Mouse (Mus musculus) c-Kit-positive CD71-negative TER-119-negative erythroid progenitor cells, embryonic 14.5 days (primary cell): Measurements from ENCODE around the gene Foxd2.

Experiments used
- DNase-seq: peaks from one replicate; pipeline ENCODE4 v3.0.0-alpha.2; 2013; ENCODE audit warnings: low read depth

Gene Foxd2

DNA sequence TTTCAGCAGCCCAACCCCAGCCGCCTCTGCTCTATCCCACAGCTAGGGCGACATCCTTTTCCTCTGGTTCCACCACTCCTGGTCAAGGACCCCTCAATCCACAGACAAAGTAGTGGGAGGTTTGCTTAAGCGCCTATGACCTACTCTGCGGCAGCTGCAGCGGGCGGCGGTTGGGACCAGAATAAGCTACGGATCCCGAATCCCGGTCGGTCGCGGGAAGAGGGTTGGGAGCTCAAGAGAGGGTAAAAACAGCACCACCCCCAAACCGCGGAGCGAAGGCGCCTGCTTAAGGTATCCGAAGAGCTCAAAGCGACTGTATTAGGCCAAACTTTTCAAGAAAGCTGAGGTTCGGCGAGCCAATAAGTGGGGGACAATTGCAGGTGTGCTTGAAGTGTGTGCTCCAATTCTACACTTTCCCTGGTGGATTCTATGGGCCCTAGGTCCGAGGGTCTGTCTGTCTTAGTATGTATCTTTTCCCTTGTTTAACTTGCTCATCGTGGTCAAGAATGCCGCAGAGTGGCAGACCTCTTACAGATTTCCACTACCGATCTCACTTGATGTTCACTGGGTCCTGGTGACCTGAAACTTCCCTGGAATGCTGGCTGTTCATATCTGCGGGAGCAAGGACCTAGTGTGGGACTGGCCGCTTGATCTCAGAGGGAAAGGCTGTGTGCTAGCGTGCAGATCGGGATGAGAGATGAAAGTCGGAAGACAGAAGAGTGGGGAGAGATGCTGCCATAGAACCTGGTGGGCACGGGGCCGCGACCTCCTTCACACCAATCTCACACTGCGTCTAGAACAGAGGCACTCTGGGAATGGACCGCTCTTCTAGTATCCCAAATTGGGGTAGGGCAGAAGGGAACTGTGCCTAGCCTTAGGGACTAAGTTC lies 4.3 kb upstream of the Foxd2 start:
- no peak for DNase-seq

DNA sequence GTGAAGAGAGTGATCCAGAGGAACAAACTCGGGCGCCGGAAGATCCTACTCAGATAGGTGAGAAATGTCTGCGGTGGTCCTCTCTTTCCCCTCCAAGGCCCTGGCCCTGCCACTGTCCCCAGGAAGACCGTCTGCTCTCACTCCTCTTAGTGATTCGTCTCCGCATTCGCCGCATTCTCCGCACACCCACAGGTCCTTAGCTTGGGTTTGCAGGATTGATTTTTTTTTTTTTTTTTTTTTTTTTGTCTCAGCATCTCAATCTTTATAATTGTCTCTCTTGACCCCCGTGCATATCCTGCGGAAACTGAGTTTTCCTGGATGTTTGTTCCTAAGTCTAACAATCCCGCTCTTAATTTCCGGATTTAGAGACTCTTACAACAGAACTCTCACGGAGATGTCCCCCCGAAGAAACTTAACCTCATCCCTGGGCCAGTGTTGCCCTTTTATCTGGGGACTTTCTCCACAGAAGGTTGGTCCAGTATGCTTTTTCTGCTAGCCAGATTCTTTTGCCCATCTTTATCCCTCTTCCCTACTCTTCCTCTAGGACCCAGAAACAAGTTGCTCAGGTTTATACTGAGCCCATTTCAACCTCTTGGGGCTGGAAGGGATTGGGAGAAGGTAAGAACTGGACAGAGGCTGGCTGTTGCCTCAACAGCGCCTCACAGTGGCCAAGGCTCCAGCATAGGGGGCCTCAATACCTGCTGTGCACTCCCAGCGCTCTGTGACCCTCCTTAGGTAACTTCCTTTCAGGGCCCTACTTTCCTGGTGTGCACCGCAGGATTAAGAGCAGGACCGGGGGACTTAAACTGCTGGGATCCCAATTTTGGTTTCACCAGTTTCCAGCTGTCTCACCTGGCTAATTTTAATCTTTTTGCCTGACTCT lies 1.2 kb upstream of the Foxd2 start:
- no peak for DNase-seq

DNA sequence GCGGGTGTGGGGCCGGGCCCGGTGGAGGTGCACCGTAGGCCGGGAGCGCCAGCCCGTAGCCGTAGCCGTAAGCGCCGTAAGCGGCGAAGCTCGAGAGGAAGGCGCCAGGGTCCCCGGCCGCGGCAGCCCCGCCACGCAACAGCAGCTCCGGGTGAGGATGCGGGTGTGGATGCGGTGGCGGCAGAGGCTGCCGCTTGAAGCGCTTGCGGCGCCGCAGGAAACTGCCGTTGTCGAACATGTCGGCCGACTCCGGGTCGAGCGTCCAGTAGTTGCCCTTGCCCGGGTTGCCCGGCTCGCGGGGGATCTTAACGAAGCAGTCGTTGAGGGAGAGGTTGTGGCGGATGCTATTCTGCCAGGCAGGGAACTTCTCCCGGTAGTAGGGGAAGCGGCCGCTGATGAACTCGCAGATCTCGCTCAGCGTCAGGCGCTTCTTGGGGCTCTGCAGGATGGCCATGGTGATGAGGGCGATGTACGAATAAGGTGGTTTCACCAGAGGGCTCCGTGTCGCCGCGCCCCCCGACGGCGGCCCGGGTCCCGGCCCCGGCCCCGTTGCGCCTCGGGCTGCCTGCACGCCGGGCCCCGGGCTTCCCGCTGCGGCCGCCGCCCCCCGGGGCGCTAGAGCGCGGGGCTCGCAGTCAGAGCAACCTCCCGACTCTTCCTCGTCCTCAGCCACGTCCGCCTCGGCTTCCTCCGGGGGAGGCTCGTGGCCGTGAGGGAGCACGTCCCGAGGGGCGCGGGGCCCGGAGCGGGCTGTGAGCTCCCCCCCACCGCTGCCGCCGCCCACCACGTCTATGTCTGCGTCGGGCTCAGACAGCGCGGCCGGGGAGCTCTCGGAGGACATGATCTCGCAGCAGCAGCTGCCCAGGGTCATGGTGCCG lies 483 bp downstream of the Foxd2 start:
- DNase-seq: no peak

DNA sequence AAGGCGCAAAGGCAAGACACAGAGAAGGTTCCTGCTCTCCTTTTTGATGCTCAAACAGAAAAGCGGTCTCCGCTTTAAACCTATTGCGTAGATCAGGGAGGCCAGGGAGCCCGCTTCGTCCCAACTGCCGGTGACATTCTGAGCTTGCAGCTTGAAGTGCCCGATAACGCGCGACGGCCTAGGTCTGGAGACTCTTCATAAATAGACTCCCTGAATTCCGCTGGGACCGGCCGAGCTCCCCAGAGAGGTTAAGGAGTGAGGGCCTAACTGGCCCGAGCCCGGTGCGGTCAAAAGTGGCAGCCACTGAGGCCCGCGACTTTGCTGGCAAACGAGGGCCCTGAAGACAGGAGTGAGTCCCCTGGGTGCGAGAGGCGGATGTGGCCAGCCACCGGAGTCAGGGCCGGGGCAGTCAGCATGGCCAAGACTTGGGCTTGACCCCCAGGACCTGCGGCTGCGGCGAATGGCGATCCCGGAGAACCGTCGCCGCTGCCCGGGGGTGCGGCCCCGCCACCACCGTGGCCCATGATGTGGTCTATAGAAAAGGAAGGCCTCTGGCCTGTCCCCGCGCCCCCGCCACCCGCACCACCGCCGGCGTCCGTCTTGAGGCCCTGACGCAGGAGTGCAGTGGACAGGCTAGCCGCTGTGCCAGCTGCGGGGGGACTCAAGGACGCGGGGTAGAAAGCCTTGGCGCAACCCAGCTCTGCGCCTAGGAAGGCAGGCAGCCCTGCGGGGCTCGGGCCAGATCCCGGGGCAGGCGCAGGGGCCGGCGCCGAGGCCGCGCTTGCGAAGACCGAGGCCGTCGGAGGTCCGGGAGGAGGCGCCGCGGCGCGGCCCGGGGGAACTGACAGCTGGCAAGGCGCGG lies 1.4 kb downstream of the Foxd2 start:
- DNase-seq: no peak

DNA sequence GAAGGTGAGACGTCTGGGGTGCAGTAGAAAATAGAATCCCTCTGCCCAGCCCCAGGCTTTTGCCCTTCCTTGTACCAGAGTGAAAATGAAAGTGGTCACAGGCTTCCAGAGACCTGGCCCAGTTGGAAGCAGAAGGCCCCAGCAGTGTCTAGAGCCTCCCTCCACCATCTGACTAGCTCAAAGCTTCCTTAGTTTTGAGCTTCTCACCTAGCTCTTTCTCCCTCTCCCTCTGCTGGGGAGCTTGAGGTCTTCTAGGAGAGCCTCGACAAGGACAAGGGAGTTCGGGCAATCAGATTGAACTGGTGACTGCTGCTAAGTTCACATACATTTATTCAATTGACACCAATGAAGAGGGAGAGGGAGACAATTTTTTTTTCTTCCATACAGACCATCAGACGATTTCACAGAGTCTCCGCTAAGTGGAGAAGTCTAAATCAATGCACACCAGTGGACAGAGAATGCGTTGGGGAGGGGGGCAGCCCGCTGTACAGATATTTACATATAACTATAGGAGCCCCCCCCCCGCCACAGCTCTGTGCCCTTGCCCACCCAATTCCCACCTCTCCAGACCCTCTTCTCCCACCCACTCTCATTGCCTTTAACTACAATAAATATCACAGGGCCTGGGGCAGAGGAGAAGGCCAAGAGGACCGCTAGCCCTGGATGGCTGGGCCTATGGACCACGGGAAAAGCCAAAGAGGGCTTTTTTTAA lies 2.5 kb downstream of the Foxd2 start:
- no peak for DNase-seq

DNA sequence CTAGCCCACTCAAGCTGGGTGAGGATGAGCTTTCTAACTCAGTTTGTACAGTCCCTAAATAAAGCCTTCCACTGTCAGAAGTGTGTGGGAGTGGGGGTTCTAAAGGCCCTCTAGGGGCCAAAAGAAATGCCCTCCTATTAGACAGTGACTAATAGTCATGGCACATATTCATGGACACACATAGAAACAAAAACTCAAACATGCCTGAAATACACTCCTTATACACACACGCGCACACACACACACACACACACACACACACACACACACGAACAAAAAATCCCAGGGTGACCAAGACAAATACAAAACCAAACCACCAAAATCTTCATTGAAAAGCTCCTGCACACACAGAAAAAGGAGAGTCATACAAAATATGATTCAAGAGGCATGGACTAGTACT lies 3.2 kb downstream of the Foxd2 start:
- DNase-seq: no peak

DNA sequence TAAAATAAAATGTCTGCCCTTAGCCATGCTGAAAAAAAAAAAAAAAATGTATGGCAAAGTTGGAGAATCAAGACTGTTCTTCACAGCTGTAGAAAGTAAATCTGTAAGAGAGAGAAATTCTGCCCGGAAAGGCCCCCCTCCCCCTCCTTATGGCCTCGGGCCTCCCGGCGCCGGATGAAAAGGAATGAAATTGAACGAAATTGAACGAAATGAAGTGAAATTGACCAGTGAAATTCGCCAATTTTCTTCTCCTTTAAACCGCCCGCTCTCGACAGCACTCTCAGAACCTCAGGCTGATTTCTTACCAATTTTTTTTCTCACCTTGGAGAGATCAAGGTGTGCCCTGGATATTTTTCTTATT lies 5.3 kb downstream of the Foxd2 start:
- DNase-seq: no peak

DNA sequence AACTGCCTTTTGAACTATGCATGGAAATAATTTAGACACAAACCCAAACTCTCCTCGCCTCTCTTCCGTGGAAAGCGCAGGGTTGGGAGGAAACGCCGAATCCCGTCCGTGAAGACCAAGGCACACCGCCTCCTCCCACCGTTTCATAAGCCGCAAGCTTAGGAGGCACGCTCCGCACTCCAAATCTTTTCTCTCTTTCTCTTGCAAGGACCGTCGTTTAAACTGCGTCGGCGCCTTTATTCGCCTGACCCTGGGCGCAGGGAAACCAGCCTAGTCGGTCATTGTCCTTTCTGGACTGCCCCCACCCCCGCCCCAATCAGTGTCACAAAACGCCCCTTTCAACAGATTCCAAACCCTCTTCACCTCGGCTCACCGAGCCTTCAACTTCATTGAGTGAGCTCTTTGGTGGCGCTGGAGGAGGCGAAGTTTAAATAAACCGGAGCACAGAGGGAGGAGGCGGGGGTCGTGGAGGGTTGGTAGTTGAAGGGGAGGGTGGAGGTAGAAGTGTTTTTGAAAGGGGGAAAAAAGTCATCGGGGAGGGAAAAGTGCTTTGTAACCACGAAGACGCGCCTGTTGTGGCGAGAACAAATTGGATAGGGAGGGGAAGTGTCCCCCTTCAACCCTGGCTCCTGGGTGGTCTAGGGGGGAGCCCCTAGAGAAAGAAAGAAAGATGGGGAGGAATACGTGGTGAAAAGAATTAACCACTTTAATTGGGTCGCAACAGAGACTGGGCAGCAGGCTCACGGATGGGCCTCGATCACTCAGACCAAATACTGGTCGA lies 5.8 kb downstream of the Foxd2 start:
- DNase-seq: no peak

DNA sequence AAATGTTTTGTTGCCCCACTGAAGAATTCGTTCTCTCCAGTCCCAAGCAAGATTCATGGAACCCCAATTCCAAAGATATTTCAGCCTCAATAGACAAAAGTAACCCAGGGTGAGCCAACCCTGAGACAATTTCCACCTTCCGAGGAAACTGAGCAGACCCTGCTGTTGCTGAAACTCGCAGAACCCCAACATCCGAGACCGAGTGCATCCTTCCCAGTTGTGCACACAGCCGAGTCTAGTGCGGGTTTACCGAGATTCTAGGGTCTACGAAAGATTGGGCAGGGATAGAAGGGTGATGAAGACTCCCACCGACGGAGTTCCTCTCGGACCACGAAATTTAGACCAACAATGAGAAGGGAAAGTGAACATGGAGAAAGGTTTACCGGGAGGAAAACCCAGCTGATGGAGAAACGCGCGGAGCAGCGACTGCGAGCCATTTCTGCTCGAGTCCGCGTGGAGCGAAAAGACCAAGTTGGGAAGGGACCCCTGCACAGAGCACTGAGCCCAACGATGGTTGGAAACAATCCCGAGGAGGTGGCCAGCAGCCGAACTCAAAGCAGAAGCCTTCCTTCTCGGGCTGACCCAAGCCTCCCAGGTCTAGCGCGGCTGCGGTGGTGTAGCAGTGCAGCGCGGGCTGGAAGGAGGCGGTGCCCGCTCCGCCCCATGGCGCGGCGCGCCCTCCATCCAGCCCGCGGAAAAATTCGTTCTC lies 6.9 kb downstream of the Foxd2 start:
- DNase-seq: no peak

DNA sequence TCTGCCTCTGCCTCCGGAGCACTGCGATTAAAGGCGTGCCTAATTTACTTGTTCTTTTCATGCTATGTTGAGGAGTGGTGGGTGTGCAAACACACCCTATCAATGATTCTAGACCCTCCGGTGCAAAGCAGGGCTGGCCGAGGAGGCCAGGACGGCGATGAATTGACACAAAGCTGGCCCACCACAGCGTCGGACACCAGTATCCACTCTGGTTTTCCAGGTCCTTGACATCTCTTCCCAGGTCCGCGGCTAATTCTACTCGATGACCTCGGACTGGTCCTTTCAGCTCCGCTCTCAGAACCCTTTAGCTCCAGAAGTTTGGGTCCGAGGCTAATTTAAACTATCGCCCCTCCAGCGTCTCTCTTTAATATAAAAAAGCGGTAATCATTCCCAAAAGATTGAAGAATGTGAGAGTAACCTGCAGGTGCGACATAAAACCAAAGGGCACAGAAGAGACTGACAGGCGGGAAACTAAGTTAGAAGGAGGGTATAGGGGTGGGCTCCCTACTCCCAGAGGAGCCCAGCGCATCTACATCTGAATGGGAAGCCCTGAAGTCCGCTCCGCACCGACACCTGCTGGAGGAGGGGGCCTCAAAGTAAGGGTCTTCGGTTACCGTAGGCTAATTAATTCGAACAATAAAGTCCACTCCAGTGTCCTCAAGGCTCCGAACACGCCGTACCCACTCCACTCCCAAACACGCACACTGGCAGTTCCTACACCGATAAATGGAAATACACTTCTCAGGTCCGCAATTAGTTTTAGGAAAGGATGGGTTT lies 7.6 kb downstream of the Foxd2 start:
- no peak for DNase-seq

DNA sequence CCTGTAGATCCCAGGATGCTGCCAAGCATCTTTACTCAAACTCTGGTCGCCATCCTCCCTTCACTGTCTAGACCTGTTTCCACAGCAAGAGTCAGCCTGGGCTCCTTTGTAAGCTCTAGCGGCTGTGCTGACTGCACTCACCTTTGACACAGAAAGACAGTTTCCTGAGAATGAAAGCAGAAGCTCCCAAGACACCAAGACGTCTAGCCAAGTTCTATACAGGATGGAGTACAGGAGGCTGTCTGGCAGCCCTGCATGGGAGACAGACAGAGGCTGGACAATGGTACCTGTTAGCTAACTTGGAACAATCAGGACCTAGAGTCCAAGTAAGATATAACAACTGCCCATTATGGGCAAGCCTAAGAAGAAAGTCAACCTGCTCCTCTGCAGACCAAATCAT lies 8.8 kb downstream of the Foxd2 start:
- DNase-seq: no peak

DNA sequence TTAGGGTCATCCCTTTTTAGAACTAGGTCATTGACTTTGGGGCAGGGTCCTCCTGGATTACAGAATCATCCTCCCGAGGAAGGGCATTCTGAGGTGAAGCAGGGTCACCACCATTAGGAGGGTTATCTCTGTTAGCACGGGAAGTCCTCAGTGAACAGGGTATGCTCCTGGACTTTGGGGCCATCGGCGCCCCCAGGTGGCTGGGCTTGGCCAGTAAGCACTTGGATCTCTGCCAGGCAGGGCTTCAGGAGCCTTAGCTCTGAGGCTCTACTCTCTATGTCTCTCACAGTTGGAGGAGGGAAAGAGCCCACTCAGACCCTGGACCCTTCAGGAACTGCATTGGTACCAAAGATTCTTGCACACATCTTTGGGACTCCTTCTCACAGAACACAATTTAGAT lies 10.8 kb downstream of the Foxd2 start:
- DNase-seq: no peak

DNA sequence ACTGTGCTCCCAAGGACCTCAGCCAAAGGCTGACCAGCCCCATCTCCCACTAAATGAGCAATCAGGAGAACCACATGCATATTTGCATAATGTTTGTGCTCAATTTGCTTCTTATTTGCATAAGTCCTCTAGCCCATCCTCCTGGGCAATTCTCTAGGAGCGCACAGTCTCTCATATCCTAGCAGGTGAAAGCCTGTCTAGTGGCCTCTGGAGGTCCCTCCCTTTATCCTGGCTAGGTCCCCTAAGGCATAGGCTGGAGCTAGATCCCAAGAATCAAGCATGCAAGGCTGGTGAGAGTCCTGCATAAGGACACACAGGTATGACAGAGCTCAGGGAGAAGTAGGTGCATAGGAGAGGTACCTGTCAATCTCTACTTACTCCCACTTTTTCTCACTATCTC lies 26.4 kb downstream of the Foxd2 start:
- DNase-seq: no peak

DNA sequence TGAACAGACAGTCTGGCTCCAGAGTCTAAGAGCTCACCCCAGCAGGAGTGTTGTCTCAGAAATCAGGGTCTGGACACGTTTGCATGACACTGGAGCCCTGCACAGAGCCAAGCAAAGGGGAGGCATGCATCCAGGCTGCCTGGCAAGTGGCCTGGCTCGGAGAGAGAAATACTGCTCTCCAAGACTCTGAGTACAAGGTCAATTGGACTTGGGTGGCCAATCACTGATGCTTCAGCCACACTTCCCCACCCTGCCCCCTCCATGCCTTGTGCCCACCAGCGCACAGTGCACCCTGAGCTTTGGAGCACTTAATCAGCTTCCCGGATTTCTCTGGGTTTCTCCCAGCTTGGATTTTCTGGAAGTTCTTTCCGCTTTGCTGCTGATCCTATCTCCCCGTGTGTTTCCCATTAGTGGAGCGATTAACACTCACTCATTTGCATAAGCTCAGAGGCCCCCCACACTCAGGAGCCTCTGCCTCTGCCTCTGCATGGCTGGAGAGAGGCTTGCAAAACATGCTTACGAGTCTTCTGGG lies 32.2 kb downstream of the Foxd2 start:
- DNase-seq: no peak

DNA sequence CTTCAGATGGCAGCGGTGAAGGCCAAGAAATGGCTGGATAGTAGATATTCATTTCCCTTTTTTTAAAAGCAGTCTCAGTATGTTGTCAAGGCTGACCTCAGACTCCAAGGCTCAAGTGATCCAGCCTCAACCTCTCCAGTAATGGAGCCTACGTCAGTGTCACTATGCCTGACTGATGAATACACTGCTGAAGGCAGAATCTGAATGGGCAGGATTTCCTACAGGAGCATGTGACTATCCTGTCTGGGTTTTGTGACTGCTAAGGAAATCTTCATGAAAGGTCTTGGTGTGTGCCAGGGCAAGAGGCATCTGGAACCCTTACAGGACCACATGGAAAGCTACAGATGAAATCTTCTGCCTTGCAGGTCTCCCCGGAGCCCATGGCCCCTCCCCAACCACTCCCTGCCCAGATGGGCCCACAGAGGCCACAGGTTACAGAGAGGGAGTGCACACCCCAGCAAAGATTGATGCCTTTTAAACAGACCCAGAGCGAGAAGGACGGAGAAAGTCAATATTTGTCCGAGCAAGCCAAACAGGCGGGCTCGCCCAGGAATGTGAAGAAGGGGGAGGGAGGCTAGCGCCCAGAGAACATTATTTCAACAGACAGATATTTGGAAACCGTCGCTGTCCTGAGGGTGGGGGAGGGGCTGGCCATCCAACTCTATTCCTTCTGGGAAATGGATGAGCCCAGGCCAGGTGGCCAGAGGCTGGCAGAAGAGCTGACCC lies 38.7 kb downstream of the Foxd2 start:
- no peak for DNase-seq

DNA sequence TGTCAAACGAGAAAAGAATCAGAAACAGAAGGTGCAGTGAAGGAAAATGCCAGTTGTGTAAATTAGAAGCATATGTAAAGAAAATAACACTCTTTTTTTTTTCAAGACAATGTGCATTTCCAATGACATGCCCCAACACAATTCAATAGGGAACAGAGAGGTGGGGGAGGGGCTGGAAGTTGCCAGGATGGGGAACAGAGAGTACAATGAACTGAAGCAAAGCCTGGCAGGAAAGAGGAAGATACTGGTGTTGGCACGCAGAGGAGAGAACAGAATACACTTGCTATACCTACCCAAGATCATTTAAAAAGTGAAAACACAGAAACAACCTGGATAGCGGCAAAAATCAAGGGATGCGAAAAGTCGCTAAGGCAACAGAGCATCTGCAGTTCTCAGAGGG lies 45.5 kb downstream of the Foxd2 start:
- no peak for DNase-seq

DNA sequence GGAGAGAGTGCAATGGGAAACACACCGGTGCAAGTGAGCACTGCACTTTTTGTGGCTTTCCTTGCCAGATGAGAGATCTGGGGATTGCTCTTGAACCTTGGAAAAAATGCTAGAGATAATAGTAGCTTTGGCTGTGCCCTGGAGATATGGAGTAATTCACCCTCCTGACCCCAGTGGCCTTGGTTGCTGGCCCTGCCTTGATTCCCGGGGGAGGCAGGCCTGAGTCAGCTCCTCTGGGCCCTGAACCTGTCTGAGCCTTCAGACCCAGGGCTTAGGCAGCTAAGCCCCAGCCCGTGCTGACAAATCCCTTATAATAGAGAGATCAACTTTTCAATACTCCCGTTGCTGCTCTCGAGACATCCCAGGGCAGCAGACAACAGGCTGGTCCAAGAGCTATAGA lies 50.2 kb downstream of the Foxd2 start:
- no peak for DNase-seq
